Mouse (Mus musculus) ES-E14 (cell line): Measurements from ENCODE around the gene Btbd2.

Experiments
- CHD2 ChIP-seq: IDR thresholded peaks from 2 replicates; pipeline ENCODE4 v1.6.1; 2014; ENCODE audit warnings: mild to moderate bottlenecking, low read depth, low read length, inconsistent platforms
- HCFC1 ChIP-seq: IDR thresholded peaks from 2 replicates; pipeline ENCODE4 v1.6.1; 2012; ENCODE audit warnings: low read length, inconsistent platforms, borderline replicate concordance; ENCODE audit not compliant: insufficient read depth
- ZNF384 ChIP-seq: IDR thresholded peaks from 2 replicates; pipeline ENCODE4 v1.6.1; 2012; ENCODE audit warnings: low read depth, low read length, inconsistent platforms

- TF ChIP-seq CHD2, result no peak
- TF ChIP-seq HCFC1, result no peak
- TF ChIP-seq ZNF384, result no peak
Observed at GRCm38 (mm10) chr10:80646936-80647335, 9.9 kb downstream of the Btbd2 start.
